Mouse (Mus musculus): ENCODE measurements around the gene Chd4. TPM values are rescaled to one million over a fixed set of nuclear protein-coding genes. Genes with fewer than 3 reads are reported as not detected.
"Not testable (repeated sequence)": the region's sequence is repeated elsewhere in the genome, so short reads cannot be mapped to it uniquely, and the experiment has no call there.

Gene Chd4
- polyA plus RNA-seq (2017; shearing (Covaris generic)) = 10 to 100 TPM; 49.4 to 66.6 TPM

DNA sequence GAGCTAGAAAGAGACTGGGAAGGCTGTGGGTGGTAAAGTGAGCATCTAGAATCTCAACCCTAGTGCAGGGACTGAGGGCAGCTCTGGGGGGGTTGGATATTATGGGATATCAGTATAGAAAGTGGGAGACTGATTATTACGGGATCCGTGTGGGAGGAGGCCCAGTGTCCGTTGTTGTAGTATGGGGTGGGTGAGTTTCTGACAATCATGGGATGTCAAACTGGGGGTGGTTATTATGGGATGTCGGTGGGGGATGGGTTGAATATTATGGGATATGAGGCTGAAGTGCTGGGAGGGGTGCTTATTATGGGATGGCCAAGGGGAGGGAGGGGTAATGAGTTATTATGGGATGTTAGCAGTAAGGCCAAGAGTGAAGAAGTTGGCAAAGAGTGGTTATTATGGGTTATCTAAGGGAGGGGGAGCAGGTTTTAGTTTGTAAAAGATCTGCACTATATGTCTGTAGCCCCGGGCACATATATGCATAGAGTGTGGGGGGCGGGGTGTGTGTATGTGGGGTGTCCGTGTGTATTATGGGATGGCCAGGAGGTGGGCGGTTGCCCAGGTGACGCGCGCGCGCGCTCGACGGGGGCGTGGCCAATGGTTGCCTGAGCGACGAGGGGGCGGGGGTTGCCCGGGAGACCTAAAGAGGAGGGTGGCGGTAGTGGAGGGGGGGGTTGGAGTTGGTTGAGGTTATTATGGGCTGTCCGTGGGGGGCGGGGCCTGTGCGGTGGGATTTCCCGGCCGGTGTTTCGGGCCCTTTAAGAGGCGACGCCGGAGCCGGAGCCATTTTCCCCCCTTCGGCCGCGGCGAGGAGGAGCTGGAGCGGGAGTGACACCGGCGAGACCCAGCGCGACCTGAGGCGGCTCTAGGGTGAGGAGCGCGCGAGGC is at the start of gene Chd4:
Gene Chd4 (plus strand): TSS at position 591 of the 888 bp plus-strand sequence.
- ATAC-seq = peak; percentile 50

DNA sequence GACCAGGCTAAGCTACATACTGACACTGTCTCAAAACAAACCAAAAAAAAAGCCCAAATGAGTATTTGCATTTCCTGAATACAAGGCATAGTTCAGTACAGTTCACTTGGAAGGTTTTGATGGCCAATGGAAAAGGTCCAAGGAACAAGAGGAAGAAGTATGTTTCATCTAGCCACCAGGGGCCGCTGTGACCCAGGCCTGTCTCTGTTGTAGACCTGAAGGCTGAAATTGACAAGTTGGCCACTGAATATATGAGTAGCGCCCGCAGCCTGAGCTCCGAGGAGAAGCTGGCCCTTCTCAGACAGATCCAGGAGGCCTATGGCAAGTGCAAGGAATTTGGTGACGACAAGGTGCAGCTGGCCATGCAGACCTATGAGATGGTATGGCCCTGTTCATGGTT is 49.1 kb upstream of the Chd4 start:
- peak; percentile 57 for ATAC-seq

DNA sequence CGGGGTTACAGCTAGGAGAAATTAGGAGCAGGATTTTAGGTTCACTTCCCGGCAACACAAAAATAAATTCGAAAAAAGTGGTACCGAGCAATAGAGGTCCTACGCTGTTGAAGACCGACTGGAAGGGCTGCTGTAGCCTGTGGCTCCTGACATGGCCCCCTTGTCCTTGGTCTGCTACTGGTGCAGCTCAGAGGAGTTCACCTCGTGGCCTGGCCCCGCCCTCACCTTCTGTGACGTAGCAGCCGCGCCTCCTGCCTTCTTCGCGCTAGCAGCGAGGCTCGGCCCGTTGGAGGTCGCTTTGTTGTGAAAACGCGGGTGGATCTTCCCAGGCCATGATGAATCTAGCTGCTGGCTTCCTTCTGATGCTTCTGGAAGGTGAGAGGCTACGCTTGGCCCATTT is 46.1 kb upstream of the Chd4 start, which contains the start of gene Acrbp:
Gene Acrbp (plus strand): TSS at position 12 of the 400 bp plus-strand sequence.
- ATAC-seq = no peak

DNA sequence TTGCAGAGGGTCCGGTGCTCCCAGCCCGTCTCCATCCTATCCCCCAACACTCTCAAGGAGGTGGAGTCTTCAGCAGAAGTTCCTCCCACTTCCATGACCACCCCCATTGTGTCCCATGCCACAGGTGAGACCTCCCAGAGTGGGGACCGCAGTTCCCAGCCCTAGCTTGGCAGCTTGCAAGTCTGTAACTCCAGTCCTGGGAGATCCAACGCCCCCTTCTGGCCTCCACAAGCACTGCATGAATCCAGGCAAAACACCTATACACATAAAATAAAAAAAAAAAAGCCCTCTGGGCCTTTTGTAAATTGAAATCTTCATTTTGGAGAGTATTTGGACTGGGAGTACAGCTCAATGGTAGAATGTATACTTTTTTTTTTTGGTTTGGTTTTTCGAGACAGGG is 44.5 kb upstream of the Chd4 start:
- no peak for ATAC-seq

DNA sequence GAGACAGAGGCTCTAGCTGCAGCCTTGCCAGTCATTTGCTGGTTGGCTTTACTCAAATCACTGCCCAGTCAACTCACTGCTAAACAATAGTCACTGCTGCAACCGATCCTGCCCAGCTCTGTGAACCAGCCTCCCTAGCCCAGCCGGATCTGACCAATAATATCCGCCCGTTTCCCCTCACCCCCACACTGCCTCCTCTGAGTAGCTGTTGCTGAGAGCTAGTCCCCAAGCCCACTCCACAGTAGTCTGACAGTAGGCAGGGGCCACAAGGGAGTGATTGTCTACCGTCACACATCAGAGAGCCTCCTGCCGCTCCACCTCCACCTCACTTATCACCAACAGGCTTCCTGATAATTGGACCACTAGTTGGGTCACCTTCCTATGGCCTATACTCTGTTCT is 34.3 kb upstream of the Chd4 start:
- no peak for ATAC-seq

DNA sequence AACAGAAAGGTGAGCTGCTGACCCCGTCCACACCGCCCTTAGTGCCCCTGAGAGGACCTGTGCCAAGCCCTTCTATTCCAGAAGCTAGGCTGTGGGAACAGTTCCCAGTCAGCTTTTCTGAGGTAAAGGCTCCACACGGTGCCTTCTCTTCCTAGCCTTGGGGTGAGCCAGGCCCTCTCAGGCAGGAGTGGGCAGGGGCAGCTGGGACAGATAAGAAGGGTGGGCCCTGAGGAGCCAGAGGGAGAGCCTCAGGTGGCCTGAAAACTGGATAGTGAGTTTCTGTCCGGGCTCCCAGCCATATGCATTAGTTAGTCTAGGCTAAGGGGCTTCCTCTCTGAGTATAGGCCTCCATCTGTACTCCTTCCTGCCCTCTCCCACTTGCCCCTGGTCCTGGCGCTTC is 33.3 kb upstream of the Chd4 start:
- ATAC-seq = no peak

DNA sequence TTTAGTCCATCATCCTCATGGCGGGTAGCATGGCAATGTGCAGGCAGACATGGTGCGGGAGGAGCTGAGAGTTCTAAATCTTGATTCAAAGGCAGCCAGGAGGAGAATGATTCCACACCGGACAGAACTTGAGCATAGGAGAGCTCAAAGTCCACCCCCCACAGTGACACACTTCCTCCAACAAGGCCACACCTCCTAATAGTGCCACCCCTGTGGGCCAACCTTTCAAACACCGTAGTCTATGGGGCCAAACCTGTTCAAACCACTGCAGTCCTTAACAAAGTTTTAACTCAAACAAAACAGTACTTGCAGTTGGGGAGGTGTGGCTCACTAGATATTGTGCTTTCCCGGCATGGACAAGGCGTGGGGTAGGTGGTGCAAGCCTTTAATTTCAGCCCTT is 31.9 kb upstream of the Chd4 start:
- no peak for ATAC-seq

DNA sequence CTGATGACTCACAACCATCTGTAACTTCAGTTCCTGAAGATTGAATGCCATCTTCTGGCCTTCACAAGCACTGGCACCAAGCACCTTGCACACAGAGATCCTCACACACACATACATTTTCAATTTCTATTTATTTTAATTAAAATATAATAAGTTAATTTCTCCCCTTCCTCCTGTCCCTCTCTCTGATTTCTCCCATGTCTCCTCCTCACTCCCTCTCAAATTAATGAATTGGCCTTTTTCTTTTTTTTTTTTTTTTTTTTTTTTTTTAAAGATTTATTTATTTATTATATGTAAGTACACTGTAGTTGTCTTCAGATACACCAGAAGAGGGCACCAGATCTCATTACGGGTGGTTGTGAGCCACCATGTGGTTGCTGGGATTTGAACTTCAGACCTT is 30.6 kb upstream of the Chd4 start:
- not testable (repeated sequence) for ATAC-seq

DNA sequence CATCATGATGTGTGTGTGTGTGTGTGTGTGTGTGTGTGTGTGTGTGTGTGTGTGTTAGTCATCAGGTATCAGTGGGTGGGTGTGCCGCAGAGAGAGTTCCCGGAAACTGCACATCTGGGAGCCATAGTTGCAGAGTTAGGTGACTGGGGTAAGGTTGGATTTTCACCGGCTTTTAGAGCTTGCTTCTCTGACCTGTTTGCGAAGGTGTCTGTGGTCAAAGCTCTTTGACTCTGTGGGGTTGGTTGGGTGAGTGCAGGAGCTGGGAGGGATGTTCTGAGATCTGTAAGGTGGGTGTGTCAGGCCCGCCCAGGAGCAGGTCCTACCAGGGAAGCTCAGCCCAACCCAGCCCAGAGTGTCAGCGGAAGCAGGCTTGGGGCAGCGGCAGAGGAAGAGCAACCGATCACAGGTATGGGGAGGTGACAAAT is 28.2 kb upstream of the Chd4 start, which contains the start of gene Lpar5:
Gene Lpar5 (plus strand): TSS at position 350 of the 425 bp plus-strand sequence.
- peak; percentile 17 for ATAC-seq

DNA sequence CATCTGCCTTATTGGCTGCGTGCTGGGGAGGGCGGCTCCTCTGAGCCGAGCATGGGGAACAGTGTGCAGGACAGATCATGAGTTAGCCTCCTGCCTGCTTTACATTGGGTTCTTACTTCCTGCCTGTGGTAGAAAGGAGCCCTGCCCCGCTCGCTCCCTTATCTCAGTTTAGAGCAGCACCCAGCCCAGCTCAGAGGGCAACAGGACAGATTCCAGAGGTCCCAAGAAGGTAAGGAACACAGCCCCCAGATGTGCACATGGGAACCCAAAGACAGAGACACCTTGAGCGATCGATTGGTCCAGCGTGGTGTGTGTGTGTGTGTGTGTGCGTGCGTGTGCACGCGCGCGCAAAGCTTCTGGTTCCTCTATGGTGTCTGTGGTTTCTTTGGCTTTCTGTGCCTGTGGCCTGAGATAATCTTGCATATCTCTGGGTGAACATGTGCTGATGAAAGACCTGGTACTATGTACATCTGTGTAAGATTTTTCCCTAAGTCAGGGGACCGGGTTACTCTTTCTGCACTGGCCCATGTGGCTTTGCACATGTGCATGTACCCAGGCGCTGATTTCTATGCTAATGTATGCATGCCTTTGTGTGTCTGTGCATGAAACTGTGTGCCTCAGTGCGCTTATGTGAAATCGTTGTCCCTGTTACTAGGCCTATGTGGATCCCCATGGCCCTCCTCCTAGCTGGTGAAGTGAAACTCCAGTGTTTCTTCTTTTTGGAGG is 24.4 kb upstream of the Chd4 start:
- ATAC-seq = peak; percentile 85

DNA sequence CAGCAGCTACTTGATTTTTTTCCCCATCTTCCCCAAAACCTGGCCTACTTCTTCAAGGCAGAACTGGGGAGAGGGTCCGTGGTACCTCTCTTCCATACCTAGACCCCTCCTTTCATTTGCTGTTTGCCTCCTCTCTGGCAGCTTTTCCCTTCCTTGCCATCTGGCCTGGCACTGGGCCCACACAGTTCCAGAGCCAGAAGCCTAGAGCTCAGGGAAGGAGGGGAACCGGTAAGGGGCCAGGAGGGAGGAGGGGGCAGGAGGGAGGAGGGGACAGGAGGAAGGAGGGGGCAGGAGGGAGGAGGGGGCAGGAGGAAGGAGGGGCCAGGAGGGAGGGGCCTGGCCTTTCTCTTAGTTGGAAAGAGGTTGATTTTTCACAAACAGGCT is 23.9 kb upstream of the Chd4 start:
- no peak for ATAC-seq

DNA sequence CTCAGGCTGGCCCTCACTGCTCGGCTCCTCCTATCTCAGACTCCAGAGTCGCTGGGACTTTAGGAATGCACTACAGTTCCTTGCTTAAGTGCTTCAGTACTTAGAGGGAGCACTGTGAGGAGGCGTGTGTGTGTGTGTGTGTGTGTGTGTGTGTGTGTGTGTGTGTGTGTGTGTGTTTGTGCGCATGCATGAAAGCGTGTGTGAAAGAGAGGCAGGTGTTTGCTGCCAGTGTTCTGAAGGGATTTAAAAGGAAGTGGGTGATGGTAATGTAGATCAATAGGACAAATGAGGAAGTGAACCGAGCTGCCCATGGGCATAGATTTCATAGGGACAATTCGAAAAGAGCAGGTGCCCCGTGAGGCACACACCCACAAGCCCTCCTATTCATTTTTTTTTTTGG is 22.0 kb upstream of the Chd4 start:
- ATAC-seq = no peak

DNA sequence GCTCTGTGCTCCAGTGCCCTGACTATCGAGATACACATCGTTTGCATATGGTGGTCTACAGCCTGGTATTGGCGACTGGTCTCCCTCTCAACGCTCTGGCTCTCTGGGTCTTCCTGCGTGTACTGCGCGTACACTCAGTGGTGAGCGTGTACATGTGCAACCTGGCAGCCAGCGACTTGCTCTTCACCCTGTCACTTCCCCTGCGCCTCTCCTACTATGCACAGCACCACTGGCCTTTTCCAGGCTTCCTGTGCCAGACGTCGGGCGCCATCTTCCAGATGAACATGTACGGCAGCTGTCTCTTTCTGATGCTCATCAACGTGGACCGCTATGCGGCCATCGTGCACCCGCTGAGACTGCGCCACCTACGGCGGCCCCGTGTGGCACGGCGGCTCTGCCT is 14.4 kb upstream of the Chd4 start:
- no peak for ATAC-seq

DNA sequence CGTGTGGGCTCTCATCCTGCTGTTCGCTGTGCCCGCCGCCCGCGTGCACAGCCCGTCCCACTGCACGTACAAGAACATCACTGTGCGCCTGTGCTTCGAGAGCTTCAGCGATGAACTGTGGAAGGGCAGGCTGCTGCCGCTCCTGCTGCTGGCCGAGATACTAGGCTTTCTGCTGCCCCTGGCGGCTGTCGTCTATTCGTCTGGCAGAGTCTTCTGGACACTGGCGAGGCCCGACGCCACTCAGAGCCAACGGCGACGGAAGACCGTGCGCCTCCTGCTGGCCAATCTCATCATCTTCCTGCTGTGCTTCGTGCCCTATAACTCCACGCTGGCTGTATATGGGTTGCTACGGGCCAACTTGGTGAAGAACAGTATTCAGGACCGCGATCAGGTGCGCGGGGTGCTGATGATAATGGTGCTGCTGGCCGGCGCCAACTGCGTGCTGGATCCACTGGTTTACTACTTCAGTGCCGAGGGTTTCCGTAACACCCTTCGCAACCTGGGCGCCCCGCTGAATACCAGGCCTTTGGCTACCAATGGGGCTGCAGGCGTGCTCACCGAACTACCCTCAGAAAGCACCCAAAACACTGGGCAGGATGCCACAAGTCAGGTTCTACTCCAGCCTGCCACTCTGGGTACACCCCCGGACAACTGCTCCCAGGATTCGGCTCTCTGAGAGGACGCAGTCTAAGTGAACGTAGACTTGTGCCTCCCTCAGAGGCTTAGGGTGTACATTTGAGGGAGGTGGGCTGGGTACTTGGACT is 13.8 kb upstream of the Chd4 start:
- ATAC-seq = no peak

DNA sequence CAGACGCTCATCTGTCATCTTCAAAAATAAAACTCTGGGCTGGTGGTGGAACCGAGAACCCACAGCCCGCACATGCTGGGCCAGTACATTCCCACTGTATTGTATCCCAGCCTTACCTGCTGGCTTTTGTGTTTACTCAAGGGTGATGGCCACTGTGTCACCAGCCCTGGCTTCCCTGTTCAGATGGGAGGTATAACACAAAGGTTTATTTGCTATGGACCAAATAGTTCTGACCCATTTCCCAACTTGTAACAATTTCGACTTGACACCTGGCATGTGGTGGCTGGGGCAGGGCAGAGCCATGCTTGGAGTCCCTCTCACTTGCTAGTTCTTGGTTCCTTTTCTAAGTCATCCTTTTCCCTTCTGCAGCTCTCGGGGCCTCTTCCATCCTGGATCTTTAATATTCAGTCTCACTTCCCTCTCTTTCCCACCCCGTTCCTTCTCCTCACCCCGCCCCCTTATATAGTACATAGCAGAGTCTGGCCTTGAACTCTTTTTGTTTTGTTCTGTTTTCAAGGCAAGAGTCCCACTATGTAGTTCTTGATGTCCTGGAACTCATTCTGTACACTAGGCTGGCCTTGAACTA is 12.9 kb upstream of the Chd4 start:
- no peak for ATAC-seq

DNA sequence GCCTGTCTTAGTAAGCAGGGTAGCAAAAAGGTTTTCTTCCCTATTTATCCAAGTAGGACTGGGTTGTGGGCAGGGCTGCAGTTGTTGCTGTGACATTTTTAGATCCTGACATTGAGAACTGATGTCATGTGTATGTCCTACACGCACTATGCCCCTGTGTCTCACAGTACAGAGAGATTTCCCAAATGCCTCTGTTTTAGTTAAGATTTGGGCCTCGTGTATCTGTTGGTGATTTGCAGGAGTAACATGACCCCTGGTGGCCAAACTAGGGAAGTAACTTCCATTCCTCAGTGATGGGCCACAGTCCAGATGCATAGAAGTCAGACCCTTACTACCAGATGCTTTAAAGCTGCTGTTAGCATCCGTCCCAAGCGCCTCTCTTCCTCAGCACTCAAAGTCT is 11.4 kb upstream of the Chd4 start:
- peak; percentile 80 for ATAC-seq

DNA sequence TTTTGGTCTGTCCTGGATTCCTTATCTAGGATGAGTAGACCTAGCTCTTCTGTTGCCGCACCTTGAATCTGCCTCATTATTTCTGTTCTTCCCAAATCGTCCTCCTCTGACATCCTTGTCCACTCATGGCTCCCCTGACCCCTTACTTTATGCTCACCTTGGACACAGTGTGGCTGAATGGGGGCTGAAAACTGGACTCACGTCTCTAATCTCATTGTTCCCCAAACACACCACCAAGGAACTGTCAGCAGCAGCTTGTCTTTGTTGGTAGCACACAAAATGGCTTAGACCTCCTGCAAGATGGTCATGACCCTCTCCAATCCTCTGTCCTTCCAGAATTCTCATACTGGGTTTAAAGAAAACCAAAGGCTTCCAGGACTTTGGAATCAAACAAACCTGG is 7.8 kb upstream of the Chd4 start:
- no peak for ATAC-seq

DNA sequence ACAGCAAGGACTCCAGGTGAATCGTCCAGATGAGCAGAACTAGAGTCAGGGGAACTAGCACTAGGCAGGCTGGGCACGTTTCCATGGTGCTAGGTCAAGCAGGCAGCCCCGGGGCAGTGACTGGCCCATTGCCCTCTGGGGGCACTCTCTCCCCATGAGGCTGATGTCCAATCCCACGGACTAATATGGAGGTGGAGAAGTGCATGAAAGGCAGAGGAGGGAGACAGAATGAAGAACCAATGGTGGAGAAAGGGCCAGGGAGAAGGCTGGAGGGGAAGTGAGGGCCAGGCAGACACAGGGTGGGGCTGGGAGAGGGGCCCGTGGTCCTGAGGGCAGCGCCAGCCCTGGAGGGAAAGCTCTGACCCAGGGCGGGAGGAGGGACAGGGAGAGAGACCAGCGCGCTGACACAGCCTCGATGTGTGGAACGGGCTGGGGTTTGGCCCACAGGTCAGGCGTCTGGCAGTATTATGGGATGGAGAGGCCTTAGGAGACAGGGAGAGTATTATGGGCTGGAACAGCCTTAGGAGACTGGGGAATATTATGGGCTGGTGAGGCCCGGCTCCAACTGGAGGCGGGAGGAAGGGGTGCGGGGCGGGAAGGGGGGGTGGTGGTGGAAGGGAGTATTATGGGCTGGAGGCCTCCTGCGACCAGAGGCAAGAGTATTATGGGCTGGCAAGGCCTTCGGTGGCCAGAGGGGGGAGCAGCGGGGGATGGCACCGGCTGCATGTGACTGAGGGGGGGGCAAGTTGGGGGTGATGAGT is 7.0 kb upstream of the Chd4 start:
- no peak for ATAC-seq

DNA sequence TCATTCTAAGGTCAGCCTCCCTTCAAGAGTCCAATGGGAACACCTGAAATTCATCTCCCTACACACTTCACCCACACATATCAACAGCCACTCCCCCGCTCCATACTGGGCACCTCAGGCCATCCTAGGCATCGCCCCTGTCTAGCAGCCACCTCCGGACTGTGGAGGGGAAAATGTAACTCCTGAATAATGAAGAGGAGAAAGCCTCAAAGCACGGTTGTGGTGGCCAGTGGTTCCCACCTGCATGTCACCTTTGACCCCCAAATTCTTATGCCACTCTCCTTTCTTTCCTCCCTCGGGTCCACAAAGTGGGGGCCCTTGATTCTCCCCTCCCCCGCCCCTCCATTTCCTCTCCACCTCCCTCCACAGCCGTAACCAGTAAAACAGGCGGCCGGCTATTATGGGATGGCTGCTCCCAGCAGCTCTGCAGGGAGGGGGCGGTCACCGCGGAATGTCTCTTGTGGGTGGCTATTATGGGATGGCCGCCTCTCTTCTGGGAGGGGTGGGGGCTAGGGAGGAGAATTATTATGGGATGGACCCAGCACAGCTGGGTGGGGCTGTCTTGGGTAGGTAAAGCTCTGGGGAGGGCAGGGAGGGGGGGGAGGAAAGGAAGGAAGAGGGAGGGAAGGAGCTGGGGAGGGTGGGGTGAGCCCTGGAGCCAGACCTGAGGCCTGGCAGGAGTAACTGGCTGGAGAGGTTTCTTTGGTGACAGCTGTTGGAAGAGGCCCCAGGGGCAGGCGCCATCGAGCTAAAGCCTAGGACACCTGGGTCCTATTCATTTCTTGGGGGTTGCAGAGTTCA is 6.1 kb upstream of the Chd4 start:
- peak; percentile 12 for ATAC-seq

DNA sequence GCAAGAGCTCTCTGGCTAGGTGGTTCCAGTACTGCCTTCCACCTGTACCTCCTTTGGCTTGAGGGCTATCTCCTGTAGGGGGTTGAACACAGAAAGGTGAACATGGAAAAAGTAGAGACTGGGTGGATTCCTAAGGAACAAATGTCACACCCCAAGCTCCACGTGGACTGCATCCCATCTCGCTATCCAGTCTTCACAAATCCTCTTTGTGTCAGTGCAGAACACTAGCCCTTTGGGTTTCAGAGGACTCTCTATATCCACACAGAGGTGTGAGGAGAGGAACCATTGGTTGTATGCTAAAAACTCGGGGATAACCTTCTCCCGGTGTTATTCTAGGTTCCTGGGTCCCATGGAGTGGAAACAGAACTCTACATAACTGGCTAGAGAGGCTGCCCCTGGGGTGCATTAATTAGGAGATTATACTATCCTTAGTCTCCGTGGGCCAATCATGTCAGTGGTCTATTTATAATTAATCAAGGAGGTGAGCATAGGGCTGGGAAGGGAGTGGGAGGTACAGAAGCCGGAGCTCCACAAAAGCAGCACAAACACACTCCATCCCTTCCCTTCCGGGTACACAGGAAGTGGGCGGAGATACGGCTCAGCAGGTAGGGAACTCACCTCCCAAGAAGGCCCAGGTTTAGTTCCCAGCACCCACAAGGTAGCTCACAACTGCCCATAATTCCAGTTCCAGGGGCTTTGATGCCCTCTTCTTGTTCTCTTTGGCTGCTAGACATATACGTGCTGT is 5.3 kb upstream of the Chd4 start:
- no peak for ATAC-seq
